ENCODE assay signal across 1 mouse cellular context in the genomic region with DNA sequence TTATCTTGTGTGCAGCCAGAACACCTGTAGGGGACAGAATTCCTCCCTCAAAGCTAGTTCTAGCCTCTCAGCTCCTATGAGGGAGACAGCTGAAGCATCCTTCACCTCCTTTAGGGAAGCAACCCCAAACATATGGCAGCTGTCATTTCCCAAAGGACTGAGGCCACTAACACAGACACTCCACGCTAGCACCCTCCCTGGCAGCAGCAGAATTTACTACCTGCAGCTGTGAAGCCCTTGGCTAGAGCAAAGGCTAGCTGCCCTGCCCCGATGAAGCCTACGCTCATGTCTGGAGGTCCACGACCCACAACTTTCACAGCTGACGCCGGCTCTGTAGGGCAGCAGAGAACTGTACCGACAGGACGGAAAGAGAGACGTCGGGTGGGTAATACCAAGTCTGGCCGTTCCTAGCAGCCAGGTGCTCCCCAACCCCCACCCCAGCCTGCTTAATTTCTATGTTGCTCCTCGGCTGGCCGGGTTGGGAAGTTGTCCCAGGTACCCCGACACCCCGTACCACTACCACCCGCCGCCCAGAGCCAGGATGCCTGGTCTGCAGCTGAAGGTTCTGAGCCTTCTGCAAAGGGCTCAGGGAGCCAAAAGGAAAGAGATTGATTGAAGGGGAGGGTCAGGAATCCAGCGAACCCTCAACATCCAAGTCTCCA.
TF ChIP-seq lines count a peak whose summit lies in the region.

No protein-coding gene starts in this region.

TF ChIP-seq in ES-E14, 5 proteins besides CTCF, POLR2A, EP300 and RAD21:
- TF ChIP-seq ZNF384 (IDR thresholded peaks at IDR 0.05; ENCODE audit: low read depth, low read length) (no peak), HCFC1 (IDR thresholded peaks at IDR 0.05; ENCODE audit: borderline replicate concordance, insufficient read depth, low read length) (no peak), ZC3H11A (IDR thresholded peaks at IDR 0.05; ENCODE audit: borderline replicate concordance, low read depth, low read length) (no peak), CHD2 (IDR thresholded peaks at IDR 0.05; ENCODE audit: low read depth, low read length) (no peak), MAFK (IDR thresholded peaks at IDR 0.05; ENCODE audit: insufficient read depth, low read depth, low read length) (no peak)
